Mouse (Mus musculus): ENCODE measurements around the gene Musk. TPM values are rescaled to one million over a fixed set of nuclear protein-coding genes. Genes with fewer than 3 reads are reported as not detected.

Musk gene
- polyA plus RNA-seq, 1 experiment from 2014 or later, result 0.08 TPM

DNA sequence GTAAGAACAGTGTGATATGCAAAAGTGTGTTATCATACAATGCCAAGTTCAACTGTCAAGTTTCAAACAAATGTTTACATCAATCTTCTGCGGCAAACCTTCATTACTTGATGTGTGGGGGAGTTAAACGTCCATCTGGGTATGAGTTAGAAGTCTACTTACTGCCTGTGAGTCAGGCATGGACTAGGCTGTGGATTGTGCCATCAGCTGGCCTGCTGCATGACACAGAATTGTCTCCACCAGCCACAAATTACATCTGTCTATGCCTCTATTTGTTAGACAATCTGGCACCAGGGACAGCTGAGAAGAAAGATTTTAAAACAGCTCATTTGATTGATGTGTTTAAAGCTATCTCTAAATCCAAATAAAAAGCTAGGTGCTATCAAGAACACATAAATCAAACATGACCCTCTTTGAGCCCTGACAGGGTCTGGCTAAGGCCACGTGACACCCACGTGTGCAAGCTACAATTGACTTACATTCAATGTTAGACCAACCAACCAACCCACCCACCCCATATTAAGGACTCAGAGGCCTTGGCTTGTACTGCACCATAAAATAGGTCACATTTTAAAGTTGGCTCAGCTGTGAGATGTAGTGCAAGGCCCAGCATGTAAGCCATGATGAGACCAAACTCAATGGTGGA is 16.7 kb upstream of the Musk start:
- no peak overlapping the region for H3K27ac ChIP-seq (ENCODE audit: low read depth)
- no peak for DNase-seq
- 66% methylated on average over 4 of the region's 4 CpGs for WGBS (ENCODE audit: insufficient replicate concordance)
- H3K4me3 ChIP-seq (ENCODE audit: low read depth, low read length), result no peak overlapping the region
- H3K4me1 ChIP-seq (ENCODE audit: insufficient read depth), result no peaks in the 10 kb centered on the region
- no peak overlapping the region for H3K4me2 ChIP-seq (ENCODE audit: low read depth, low read length)
- TF ChIP-seq EP300 (IDR thresholded peaks at IDR 0.05; ENCODE audit: low read depth), result no peak
- TF ChIP-seq CTCF (IDR thresholded peaks at IDR 0.05; ENCODE audit: low read depth), result no peak
- H3K27me3 ChIP-seq (ENCODE audit: insufficient read depth, low read length), result no peaks in the 10 kb centered on the region
- H3K36me3 ChIP-seq (replicated peaks; ENCODE audit: insufficient read depth, low read length), result no peaks in the 10 kb centered on the region
- ATAC-seq, result no peak
- H3K9ac ChIP-seq (replicated peaks), result no peak overlapping the region
- H3K9me3 ChIP-seq (ENCODE audit: low read length), result no peaks in the 10 kb centered on the region

DNA sequence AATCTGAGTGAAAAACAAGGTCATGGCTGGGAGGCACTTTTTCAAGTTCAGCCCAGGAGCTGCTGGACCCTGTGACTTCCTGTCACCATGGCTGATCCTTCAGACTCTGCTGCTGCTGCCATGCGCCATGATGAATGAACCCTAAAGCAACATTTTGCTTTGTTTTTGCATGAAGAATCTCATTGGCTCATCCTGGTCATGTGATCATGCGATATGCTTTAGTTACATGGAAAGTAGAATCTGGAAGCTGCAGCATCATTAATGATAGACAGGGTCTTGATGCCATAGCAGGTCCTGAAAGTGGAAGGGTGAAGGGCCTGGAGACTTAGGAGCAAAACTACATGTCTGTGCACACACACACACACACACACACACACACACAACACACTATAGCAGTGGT is 15.8 kb upstream of the Musk start:
- H3K9ac ChIP-seq (replicated peaks), result no peak overlapping the region
- DNase-seq (no peak), ATAC-seq (no peak)
- H3K9me3 ChIP-seq (ENCODE audit: low read length), result no peaks in the 10 kb centered on the region
- TF ChIP-seq CTCF (IDR thresholded peaks at IDR 0.05; ENCODE audit: low read depth) (no peak), EP300 (IDR thresholded peaks at IDR 0.05; ENCODE audit: low read depth) (no peak)
- 82% methylated on average over 2 of the region's 2 CpGs for WGBS (ENCODE audit: insufficient replicate concordance)
- no peak overlapping the region for H3K4me3 ChIP-seq (ENCODE audit: low read depth, low read length)
- H3K36me3 ChIP-seq (replicated peaks; ENCODE audit: insufficient read depth, low read length), result no peaks in the 10 kb centered on the region
- no peaks in the 10 kb centered on the region for H3K27me3 ChIP-seq (ENCODE audit: insufficient read depth, low read length)
- H3K4me2 ChIP-seq (ENCODE audit: low read depth, low read length), result no peak overlapping the region
- H3K27ac ChIP-seq (ENCODE audit: low read depth), result no peak overlapping the region
- no peaks in the 10 kb centered on the region for H3K4me1 ChIP-seq (ENCODE audit: insufficient read depth)

DNA sequence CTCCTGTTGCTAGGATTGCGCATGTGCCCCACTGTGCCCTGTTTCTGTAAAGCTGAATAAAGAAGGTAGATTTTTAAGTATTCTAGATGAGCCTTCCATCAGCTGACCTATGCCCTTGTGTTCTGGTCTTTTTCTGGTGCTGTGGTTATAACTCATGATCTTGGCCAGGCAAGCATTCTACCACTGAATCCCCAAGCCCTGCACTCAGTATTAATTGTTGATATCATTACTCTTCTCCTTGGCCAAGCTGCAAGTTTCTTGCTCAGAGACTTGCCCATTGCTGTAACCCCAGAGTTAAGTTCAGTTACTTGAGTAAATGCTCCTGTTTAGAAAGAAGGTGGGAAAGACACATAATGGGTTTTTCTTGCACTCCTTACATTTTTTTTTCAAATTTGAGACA is 14.8 kb upstream of the Musk start:
- 87% methylated on average over 1 of the region's 1 CpGs for WGBS (ENCODE audit: insufficient replicate concordance)

DNA sequence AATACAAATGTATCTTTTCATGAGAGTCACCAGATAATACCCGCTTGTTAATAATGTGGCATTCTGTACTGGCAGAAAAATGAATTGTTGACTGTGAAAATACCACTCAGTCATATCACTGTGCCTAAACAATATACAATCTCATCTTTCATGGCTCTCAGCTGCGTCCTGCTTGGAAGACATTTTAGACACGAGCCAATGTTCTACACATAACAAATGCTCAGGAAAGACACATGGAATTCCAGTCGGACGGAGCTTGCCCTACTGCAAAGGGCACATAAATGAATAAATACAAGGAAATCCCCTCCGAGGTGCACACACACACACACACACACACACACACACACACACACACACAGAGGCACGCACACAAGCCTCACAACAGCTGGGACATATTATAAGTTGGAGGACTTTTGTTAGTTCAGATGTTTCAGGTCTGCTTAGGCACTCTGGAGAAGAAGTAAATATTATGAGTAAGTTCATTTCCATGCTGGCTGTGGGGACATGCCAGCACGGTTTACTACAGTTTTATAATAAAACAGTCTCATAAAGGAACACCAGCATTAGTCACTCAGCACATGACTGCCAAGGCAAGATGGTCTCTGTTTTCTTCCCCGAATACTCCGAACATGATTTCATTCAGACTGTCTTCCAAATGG is 14.1 kb upstream of the Musk start:
- DNase-seq (no peak), ATAC-seq (no peak)
- TF ChIP-seq EP300 (IDR thresholded peaks at IDR 0.05; ENCODE audit: low read depth), result no peak
- no peak for TF ChIP-seq CTCF (IDR thresholded peaks at IDR 0.05; ENCODE audit: low read depth)
- Histone ChIP-seq H3K36me3 (replicated peaks; ENCODE audit: insufficient read depth, low read length) (no peaks in the 10 kb centered on the region), H3K4me1 (ENCODE audit: insufficient read depth) (no peaks in the 10 kb centered on the region), H3K9ac (replicated peaks) (no peak overlapping the region), H3K27me3 (ENCODE audit: insufficient read depth, low read length) (no peaks in the 10 kb centered on the region), H3K4me2 (ENCODE audit: low read depth, low read length) (no peak overlapping the region), H3K9me3 (ENCODE audit: low read length) (no peaks in the 10 kb centered on the region), H3K4me3 (ENCODE audit: low read depth, low read length) (no peak overlapping the region), H3K27ac (ENCODE audit: low read depth) (no peak overlapping the region)
- 64% methylated on average over 10 of the region's 10 CpGs for WGBS (ENCODE audit: insufficient replicate concordance)

More for the DNA sequence above, 14.8 kb upstream of the Musk start:
- no peaks in the 10 kb centered on the region for H3K27me3 ChIP-seq (ENCODE audit: insufficient read depth, low read length)
- no peak overlapping the region for H3K4me2 ChIP-seq (ENCODE audit: low read depth, low read length)
- H3K4me1 ChIP-seq (ENCODE audit: insufficient read depth), result no peaks in the 10 kb centered on the region
- no peak overlapping the region for H3K9ac ChIP-seq (replicated peaks)
- H3K27ac ChIP-seq (ENCODE audit: low read depth), result no peak overlapping the region
- no peak for ATAC-seq
- DNase-seq, result no peak
- H3K9me3 ChIP-seq (ENCODE audit: low read length), result no peaks in the 10 kb centered on the region
- TF ChIP-seq EP300 (IDR thresholded peaks at IDR 0.05; ENCODE audit: low read depth) (no peak), CTCF (IDR thresholded peaks at IDR 0.05; ENCODE audit: low read depth) (no peak)
- no peak overlapping the region for H3K4me3 ChIP-seq (ENCODE audit: low read depth, low read length)
- H3K36me3 ChIP-seq (replicated peaks; ENCODE audit: insufficient read depth, low read length), result no peaks in the 10 kb centered on the region

DNA sequence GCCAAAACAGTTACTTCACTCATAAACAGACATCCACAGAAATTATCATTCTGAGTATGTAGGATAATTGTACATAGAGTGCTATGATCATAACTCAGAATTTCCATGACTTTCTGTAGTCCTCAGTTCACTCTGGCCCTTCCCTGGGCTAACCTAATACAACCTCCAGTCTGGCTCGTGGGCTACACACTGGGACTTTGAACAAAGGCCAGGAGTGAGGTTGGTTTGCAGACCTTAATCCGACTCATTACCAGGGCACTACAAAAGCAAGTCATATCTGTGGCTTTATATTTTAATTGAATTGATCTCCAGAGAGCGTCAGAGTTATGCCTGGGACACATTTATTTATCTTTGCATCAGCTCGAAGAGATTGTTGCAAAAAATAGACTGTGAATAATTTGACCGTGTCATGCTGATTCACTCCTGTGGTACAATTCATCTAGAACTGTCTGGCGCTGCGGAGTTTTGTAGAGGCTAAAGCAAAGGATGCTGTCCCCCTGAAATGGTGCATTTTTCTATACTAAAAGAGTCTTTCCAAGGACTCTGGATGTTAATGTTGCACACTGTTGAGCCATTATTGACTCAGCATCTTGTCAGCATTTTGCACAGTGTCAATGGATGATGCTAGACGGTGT is 10.4 kb upstream of the Musk start:
- Histone ChIP-seq H3K27me3 (ENCODE audit: insufficient read depth, low read length) (no peaks in the 10 kb centered on the region), H3K36me3 (replicated peaks; ENCODE audit: insufficient read depth, low read length) (no peaks in the 10 kb centered on the region), H3K4me3 (ENCODE audit: low read depth, low read length) (no peak overlapping the region), H3K9ac (replicated peaks) (no peak overlapping the region), H3K4me2 (ENCODE audit: low read depth, low read length) (no peak overlapping the region), H3K27ac (ENCODE audit: low read depth) (no peak overlapping the region), H3K4me1 (ENCODE audit: insufficient read depth) (no peaks in the 10 kb centered on the region), H3K9me3 (ENCODE audit: low read length) (no peaks in the 10 kb centered on the region)
- ATAC-seq (no peak), DNase-seq (no peak)
- TF ChIP-seq EP300 (IDR thresholded peaks at IDR 0.05; ENCODE audit: low read depth) (no peak), CTCF (IDR thresholded peaks at IDR 0.05; ENCODE audit: low read depth) (no peak)
- WGBS (ENCODE audit: insufficient replicate concordance), result 61% methylated on average over 8 of the region's 8 CpGs

DNA sequence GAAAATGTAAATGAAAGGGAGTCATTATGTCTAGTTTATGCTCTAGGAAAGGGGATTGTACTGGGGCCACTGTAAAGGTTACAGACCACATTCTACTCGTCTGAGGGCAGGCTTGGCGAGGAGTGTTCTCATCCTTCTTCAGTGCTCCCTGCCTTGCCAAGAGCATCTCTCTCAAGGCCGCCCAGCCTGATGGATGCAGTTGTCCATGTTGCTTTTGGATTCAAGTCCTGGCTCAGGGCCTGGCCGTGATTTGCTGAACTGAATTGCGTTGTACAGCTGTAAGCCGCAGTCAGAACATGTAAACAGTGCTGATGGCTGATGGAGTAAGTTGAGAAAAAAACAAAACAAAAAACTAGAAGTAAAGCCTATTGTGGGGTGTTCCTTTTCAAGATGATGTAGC is 7.4 kb upstream of the Musk start:
- Histone ChIP-seq H3K4me3 (ENCODE audit: low read depth, low read length) (no peak overlapping the region), H3K4me2 (ENCODE audit: low read depth, low read length) (no peak overlapping the region), H3K36me3 (replicated peaks; ENCODE audit: insufficient read depth, low read length) (no peaks in the 10 kb centered on the region), H3K4me1 (ENCODE audit: insufficient read depth) (no peaks in the 10 kb centered on the region), H3K9ac (replicated peaks) (no peak overlapping the region), H3K27ac (ENCODE audit: low read depth) (no peak overlapping the region), H3K9me3 (ENCODE audit: low read length) (no peaks in the 10 kb centered on the region), H3K27me3 (ENCODE audit: insufficient read depth, low read length) (no peaks in the 10 kb centered on the region)
- TF ChIP-seq EP300 (IDR thresholded peaks at IDR 0.05; ENCODE audit: low read depth), result no peak
- TF ChIP-seq CTCF (IDR thresholded peaks at IDR 0.05; ENCODE audit: low read depth), result no peak
- DNase-seq (no peak), ATAC-seq (no peak)
- WGBS (ENCODE audit: insufficient replicate concordance), result 82% methylated on average over 6 of the region's 6 CpGs
